Mouse (Mus musculus) heart, postnatal 0 days (tissue): ENCODE results near the gene Gm48551. TPM values are rescaled to one million over a fixed set of nuclear protein-coding genes. Genes with fewer than 3 reads are reported as not detected.

Source experiments
- ATAC-seq: fragments of 200-750 bp; cut with Nextera tagmentation; 2 replicates; pipeline ENCODE4 v1.8.0; 2017; ENCODE audit warnings: low read depth, moderate number of reproducible peaks, moderate library complexity; ENCODE audit not compliant: insufficient read depth
- DNase-seq: peaks from one replicate; pipeline ENCODE4 v3.0.0-alpha.2; 2016; ENCODE audit warnings: low spot score
- H3K27ac ChIP-seq: fragments of 300-500 bp; sonication (generic); 2 replicates; pipeline ENCODE4 v1.5.1; 2014; ENCODE audit warnings: low read depth, mild to moderate bottlenecking
- H3K27me3 ChIP-seq: fragments of 300-500 bp; sonication (generic); 2 replicates; pipeline ENCODE4 v1.6.1; 2014; ENCODE audit warnings: low read length, mixed read lengths; ENCODE audit not compliant: control insufficient read depth, insufficient read depth
- H3K36me3 ChIP-seq: fragments of 300-500 bp; sonication (generic); replicated peaks from 2 replicates; pipeline ENCODE4 v1.6.1; 2014; ENCODE audit warnings: low read length, mixed read lengths; ENCODE audit not compliant: control insufficient read depth, insufficient read depth
- H3K4me1 ChIP-seq: fragments of 300-500 bp; sonication (generic); 2 replicates; pipeline ENCODE4 v1.6.1; 2014; ENCODE audit warnings: antibody characterized with exemption; ENCODE audit not compliant: control insufficient read depth, insufficient read depth
- H3K4me2 ChIP-seq: fragments of 300-500 bp; sonication (generic); 2 replicates; pipeline ENCODE4 v1.6.1; 2014; ENCODE audit warnings: low read depth, mild to moderate bottlenecking, low read length, moderate library complexity
- H3K4me3 ChIP-seq: fragments of 300-500 bp; sonication (generic); 2 replicates; pipeline ENCODE4 v1.5.1; 2014; ENCODE audit warnings: low read depth, low read length
- H3K9ac ChIP-seq: fragments of 300-500 bp; sonication (generic); replicated peaks from 2 replicates; pipeline ENCODE4 v1.6.1; 2014; ENCODE audit warnings: low read depth, low read length, mixed read lengths
- H3K9me3 ChIP-seq: fragments of 300-500 bp; sonication (generic); replicated peaks from 2 replicates; pipeline ENCODE4 v1.6.1; 2016; ENCODE audit warnings: low read length; ENCODE audit not compliant: control insufficient read depth
- CTCF ChIP-seq: IDR thresholded peaks from 2 replicates; pipeline ENCODE4 v1.5.1; 2016; ENCODE audit warnings: antibody characterized with exemption, control low read depth, low read depth
- EP300 ChIP-seq: IDR thresholded peaks from 2 replicates; pipeline ENCODE4 v1.6.1; 2016; ENCODE audit warnings: antibody characterized with exemption, low read depth
- whole genome bisulfite sequencing: fragments of 180-500 bp; shearing (Covaris S2); extraction: QIAGEN DNeasy Blood & Tissue Kit; methylation state at CpG from one replicate; pipeline ENCODE4 v1.1.7; 2014; 5-methylcytosine and 5-hydroxymethylcytosine counted together
- polyA plus RNA-seq: library from polyadenylated mRNA; unstranded; fragments of >200 nt; fragmentation: Nextera tagmentation; extraction: Ambion mirVana; gene quantifications from 2 replicates; pipeline ENCODE4 v1.2.1, GENCODE M21; 2015
- total RNA-seq: library from RNA; depleted of rRNA; stranded (reverse); fragments of >200 nt; gene quantifications from 2 replicates; pipeline ENCODE4 v1.2.3, GENCODE M21; 2014; ENCODE audit warnings: low replicate concordance

The Gm48551 gene
- total and polyA plus RNA-seq, 2 experiments from 2014 or later = 0.11 to 1.1 TPM

- no peaks in the 10 kb centered on the region for H3K9me3 ChIP-seq
- no peak for TF ChIP-seq EP300
- TF ChIP-seq CTCF = no peak
- no peak for ATAC-seq
- no peaks in the 10 kb centered on the region for H3K36me3 ChIP-seq
- 70% methylated on average over 21 of the region's 21 CpGs for WGBS
- peak overlapping the region; percentile 31 for H3K4me2 ChIP-seq
- H3K27ac ChIP-seq = peak overlapping the region; percentile 55
- no peak for DNase-seq
- H3K27me3 ChIP-seq = no peaks in the 10 kb centered on the region
- H3K9ac ChIP-seq = no peak overlapping the region
- peaks cover 16% of the 10 kb centered on the region for H3K4me1 ChIP-seq
- H3K4me3 ChIP-seq = no peak overlapping the region
Observed at GRCm38 (mm10) chr10:81432169-81432867, 48.1 kb downstream of the Gm48551 start.

DNA sequence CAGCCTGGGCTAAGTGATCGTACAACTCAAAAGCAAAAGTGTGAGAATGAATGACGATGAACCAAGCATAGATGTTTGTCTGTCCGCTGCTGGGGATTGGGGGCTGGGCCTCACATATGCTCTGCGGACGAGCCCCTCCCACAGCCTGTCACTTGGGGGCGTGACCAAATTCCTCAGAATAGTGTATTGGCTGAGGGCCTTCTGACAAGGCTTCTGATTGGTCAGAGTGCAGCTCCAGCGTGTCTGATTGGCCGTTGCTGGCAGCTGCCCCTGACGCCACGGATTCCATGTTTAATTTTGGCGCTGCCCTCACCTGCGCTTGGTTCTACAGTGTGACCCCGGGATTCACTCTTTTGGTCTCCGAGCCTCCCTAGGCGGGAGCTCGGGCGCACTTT is 48.6 kb downstream of the Gm48551 start:
- no peaks in the 10 kb centered on the region for H3K27me3 ChIP-seq
- H3K9me3 ChIP-seq = no peaks in the 10 kb centered on the region
- H3K27ac ChIP-seq = peak overlapping the region; percentile 55; the same call in 1 of the 2 replicates
- 3% methylated on average over 17 of the region's 17 CpGs for WGBS
- peak; percentile 96 for DNase-seq
- H3K4me2 ChIP-seq = peak overlapping the region; percentile 47
- H3K9ac ChIP-seq = no peak overlapping the region; the same call in 1 of the 2 replicates
- no peaks in the 10 kb centered on the region for H3K36me3 ChIP-seq
- TF ChIP-seq CTCF (no peak), EP300 (peak; percentile 95)
- H3K4me1 ChIP-seq = peaks cover 15% of the 10 kb centered on the region
- ATAC-seq = peak; percentile 78
- H3K4me3 ChIP-seq = no peak overlapping the region

DNA sequence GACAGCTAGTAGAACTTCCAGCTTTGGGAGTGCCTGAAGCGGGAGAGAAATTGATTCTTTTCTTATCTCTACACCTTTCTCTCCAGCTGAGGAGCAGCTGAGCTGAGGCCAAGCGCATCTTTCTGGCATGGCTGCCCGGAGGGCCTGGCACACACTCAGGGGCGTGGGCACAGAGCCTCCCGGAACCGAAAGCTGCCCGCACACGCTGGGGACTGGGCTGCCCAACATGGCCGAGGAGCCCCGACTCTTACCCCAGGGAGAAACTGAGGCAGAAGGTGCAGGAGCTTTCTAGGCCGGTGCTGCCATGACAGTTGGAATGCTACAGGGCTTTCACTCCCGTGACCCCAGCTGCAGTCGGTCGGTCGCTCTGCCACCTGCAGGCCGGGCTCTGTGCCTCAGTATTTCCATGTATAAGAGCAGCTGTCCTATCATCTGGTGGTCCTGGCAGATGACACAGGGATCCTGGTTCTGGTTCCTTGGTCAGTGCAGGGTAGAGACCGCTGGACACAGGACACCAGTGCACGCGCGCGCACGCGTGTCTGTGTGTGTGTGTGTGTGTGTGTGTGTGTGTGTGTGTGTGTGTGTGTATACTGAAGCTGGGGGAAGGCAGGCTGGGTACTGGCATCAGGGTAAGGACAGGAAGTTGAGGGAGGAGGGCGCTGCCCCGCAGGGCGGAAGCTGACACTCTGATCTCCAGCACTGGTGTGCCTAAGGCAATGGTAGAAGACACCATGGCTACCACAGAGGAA is 49.4 kb downstream of the Gm48551 start:
- DNase-seq (no peak), ATAC-seq (no peak)
- Histone ChIP-seq H3K4me2 (no peak overlapping the region), H3K27ac (no peak overlapping the region; the same call in 1 of the 2 replicates), H3K9me3 (no peaks in the 10 kb centered on the region), H3K9ac (no peak overlapping the region), H3K27me3 (no peaks in the 10 kb centered on the region), H3K4me1 (peaks cover 15% of the 10 kb centered on the region), H3K36me3 (no peaks in the 10 kb centered on the region), H3K4me3 (no peak overlapping the region)
- TF ChIP-seq CTCF (no peak), EP300 (no peak)
- WGBS = 71% methylated on average over 26 of the region's 26 CpGs

- Histone ChIP-seq H3K36me3 (no peaks in the 10 kb centered on the region), H3K9me3 (no peaks in the 10 kb centered on the region), H3K27ac (peak overlapping the region; percentile 76), H3K4me3 (no peak overlapping the region), H3K27me3 (no peaks in the 10 kb centered on the region), H3K4me2 (no peak overlapping the region), H3K9ac (no peak overlapping the region; the same call in 1 of the 2 replicates), H3K4me1 (peaks cover 15% of the 10 kb centered on the region)
- no peak for ATAC-seq
- no peak for TF ChIP-seq CTCF
- TF ChIP-seq EP300 = no peak
- DNase-seq = no peak
- WGBS = 52% methylated on average over 15 of the region's 15 CpGs
Observed at GRCm38 (mm10) chr10:81434361-81435263, 50.3 kb downstream of the Gm48551 start.

GRCm38 (mm10) chr10:81435436-81435835 is 51.2 kb downstream of the Gm48551 start:
- DNase-seq (peak; percentile 65), ATAC-seq (peak; percentile 19; the same call in 1 of the 2 replicates)
- 41% methylated on average over 3 of the region's 3 CpGs for WGBS
- H3K4me1 ChIP-seq = peaks cover 15% of the 10 kb centered on the region
- H3K27ac ChIP-seq = peak overlapping the region; percentile 76
- no peak overlapping the region; the same call in 1 of the 2 replicates for H3K9ac ChIP-seq
- H3K36me3 ChIP-seq = no peaks in the 10 kb centered on the region
- TF ChIP-seq CTCF (no peak), EP300 (no peak)
- no peaks in the 10 kb centered on the region for H3K27me3 ChIP-seq
- H3K4me2 ChIP-seq = no peak overlapping the region
- no peaks in the 10 kb centered on the region for H3K9me3 ChIP-seq
- no peak overlapping the region for H3K4me3 ChIP-seq
